Mouse (Mus musculus) cerebellum, postnatal 36 days (tissue): ENCODE data around the gene Tox2.
A peak's percentile ranks its signal among the peaks of the same experiment; 100 is the strongest.

Experiments used
- DNase-seq, 2 experiments: peaks; one replicate each; pipeline ENCODE4 v3.0.0; 2021 to 2022; ENCODE audit warnings: mixed read lengths in 2 of 2

Tox2 gene

DNA sequence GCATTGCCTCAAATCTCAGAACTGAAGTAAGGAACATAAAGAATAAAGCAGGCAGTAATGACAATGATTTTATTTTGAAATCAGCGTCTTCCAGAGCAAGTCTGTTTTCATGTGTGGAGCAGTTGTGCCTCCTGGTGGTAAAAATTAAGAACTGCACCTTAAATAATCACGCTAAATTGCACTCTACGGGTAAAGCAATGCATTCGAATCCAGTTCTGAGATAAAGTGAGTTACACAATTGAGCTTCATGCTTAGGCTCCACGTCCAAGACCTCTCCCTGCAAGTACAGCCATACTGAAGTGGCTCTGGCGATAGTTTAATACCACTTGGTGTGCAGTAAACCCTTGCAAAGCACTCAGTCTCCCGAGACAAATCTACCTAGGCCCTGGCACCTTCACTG, 127.8 kb downstream of the Tox2 start:
- peak in 1 of 2 experiments; percentile 45 for DNase-seq

DNA sequence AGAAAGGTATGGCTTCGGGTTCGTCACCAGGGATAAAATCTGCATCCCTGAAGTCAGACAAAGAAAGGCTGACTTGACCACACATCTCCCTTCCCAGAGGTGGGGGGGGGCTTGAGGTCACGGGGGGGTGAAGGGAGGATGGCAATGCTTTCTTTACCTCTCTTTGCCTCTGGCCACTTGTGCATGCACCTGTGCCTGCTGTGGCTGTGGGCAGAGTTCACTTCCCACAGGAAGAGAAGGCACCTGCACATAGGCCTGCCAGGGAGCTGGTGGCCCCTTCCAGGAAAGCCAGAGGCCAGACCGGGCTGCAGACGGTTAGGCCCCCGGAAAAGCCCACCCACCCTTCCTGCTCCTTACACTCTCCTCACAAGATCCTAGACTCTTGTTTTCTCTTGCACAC, 128.5 kb downstream of the Tox2 start:
- no peak for DNase-seq

DNA sequence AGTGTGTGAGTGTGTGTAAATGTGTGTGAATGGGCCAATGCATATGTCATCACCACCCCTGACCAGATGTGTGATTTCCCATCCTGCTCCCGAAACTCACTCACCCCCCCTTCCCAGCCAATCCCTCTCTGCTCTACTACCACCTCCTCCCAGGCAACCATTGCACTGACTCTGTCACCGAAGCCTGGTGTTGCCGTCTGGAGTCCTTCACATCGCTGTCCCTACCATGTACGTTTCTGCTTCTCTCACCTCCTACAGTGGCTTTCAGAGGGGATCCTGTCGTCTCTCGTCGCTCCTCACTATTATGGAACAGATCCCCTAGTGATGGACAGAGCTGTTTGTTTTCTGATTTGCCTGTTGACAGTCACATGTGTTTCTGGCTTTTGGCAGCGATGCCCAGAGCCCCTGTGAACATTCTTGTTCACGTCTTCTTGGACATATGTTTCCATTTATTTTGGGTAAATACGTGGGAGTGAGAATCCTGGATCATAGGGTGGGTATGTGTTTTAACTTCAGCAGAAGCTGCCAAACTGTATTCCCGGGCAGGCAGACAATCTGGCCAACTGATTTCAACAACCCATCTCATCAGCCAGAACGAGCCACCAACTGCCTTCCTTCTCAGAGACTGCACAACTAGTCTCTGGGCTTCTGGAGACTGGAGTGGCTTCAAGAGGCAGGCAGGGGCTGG, 129.6 kb downstream of the Tox2 start:
- DNase-seq = no peak

- DNase-seq = peak; percentile 62 to 66
Measured at GRCm38 (mm10) chr2:163340263-163340662, 137.3 kb downstream of the Tox2 start.

DNA sequence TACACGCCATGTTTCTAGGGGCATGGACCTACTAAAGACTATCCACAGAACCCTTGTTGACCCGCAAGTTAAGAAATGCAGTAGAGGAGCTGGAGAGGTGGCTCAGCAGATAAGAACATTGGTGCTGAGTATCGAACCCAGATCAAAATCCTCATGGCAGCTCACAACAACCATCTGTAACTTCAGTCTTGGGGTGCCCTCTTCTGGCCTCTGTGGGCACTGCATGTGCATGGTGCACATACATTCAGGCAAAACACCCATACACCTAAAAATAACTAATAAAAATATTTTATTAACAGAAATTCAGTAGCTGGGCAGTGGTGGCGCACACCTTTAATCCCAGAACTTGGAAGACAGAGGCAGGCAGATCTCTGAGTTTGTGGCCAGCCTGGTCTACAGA, 140.7 kb downstream of the Tox2 start:
- DNase-seq = peak; percentile 9 to 16

- no peak for DNase-seq
Measured at GRCm38 (mm10) chr2:163344976-163345660, 142.2 kb downstream of the Tox2 start.

GRCm38 (mm10) chr2:163346497-163346896, 143.6 kb downstream of the Tox2 start:
- no peak for DNase-seq

GRCm38 (mm10) chr2:163347517-163348184, 144.7 kb downstream of the Tox2 start:
- no peak for DNase-seq

GRCm38 (mm10) chr2:163348677-163349076, 145.8 kb downstream of the Tox2 start:
- no peak for DNase-seq

DNA sequence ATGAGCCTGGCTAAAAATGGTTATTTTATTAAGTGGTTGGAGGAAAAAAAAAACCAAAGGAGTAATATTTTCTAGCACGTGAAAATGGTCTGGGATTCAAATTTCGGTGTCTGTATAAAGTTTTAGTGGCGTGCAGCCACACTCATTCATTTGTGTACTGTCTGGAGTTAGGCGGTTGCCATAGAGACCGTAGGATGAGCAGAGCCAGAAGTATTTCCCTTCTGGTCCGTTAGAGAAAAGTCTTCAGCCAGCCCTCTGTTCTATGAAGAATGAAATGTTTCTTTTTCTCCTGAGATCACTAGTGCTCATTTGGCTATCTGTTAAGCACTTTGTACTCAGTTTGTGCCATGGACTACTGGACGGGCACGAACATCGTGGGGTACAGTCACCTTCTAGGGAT, 146.5 kb downstream of the Tox2 start:
- DNase-seq = no peak

GRCm38 (mm10) chr2:163350443-163350842, 147.5 kb downstream of the Tox2 start:
- no peak for DNase-seq

DNA sequence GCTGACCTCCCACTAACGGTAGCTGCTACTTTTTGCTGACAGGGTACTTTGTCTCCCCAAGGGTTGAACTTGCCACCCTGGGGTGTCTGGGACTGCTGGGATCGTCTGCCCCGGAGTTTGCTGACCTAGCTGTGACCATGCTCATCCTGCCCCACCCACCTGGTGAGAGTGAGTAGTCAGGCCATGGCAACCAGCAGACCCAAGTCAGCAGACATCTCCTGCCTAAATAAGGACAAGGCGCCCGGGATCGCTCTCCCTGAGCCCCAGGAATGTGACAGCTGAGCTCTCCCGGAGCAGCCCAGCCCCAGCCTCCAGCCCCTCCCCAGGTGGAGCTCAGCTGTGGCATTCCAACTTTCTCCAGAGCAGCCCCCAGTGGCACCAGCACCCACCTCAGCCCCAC, 150.8 kb downstream of the Tox2 start:
- DNase-seq = no peak

DNA sequence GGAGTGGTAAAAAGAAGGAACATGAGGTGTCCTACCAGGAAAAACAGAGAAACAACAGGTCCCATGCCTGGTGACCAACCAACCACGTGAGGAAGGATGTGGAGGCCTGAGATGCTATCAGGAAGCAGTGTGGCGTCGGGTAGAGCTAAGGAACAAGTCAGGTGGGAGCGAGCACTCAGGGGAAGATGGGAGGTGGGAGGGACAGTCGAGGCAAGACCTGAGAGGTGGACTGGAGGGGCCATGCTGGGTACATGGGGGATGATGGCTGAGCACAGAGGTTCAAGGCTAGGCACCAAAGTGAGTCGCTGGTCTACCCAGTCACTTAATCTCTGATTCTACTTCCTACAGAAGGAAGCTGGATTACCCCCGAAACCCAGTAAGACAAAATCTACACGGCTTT, 152.7 kb downstream of the Tox2 start:
- DNase-seq = no peak

- no peak for DNase-seq
Measured at GRCm38 (mm10) chr2:163356113-163356840, 153.4 kb downstream of the Tox2 start.

DNA sequence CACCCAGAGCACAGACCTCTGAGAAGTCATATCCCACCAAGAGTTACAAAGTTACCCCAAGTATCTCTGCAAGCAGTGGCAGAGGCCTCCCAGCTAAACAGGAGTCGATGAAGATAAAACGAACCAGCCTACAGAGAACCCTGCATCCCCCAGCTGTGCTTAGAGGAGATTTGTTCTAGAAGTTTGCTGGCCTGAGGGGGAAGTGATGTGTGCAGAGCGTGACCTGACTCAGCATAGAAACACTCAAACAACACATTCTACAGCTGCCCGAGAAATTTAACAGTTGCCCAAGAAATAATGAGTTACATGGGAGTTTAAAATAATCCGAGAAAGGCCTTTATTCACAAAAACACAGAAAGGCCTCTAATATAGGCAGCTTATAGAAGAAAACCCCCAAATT, 155.7 kb downstream of the Tox2 start:
- no peak for DNase-seq

DNA sequence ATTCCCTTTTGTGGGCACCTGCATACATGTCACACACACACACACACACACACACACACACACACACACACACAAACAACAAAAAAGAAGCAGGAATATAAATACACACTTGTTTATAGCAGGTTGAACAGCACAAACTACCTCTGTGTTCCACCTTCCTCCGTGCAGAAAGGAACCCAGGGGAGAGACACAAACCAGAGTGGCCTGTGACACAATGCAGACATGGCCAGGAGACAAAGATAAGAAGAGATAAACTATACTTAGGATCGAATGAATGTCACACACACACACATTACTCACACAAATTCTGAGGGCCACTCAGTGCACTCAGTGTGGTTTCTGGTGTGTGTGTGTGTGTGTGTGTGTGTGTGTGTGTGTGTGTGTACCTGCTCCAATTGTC, 156.3 kb downstream of the Tox2 start:
- DNase-seq = no peak

GRCm38 (mm10) chr2:163360858-163361623, 158.1 kb downstream of the Tox2 start:
- DNase-seq = no peak

DNA sequence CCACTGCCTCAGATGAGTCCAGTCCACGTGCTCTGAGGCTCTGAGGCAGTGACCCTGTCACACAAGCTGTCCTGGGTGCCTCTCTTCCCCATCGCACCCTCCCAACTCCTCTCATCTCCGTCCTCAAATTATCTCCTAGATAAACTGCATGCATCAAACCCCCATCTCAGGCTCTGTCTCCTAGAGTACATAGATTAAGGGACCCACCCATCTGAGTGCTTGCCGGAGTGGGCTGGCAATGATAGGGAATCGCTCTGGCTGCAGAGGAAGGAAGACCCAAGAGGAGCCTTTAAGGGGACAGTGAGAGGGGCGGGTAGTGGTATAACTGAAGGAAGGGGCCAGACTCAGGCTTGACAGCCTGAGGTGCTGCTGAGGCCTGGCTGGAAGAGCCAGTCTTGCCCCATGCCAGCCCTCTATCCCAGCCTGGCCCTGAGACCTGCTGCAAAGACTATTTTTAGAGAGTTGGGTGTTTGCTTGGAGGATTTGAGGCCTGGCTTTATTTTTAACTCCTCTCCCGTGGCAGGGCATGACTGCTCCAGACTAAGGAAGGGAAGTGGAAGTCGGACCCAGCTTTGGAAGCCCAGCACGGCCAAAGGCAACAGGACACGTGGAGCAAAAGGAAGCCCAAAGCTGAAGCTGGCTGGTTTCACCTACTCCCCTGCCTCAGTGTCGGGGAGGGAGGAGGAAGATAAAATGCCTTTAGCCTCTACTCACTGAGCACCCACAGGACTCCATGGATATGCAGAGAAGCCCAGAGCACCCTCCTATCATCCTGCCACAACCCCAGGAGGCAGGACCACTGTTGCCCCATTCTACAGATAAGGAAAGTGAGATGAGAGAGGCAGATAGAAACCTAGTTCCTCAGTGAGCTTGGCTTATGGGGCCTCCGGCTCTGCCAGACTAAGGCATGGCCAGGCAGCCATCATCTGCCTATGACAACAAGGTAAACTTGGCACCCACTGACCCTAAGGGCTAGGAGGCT, 160.3 kb downstream of the Tox2 start:
- DNase-seq = no peak

- no peak for DNase-seq
Measured at GRCm38 (mm10) chr2:163364785-163365541, 162.0 kb downstream of the Tox2 start.

DNA sequence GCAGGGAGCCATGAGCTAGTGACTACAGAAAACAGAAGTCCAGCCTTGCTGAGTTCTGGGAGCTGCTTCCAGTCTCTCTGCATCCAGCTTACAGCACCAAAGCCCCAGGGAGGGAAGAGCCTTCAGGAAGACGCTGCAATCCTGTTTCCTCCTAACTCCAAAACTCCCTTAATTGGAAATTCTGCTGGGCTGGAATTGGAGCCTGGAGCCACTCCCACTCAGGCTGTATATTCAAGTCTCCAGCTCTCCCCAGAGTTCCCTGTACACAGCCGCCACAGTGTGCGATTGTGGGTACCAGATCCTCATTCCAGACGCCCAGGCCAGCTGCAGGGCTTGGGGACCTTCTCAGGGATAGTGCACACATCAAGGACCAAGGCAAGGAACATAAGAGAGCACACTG, 167.2 kb downstream of the Tox2 start:
- no peak for DNase-seq

DNA sequence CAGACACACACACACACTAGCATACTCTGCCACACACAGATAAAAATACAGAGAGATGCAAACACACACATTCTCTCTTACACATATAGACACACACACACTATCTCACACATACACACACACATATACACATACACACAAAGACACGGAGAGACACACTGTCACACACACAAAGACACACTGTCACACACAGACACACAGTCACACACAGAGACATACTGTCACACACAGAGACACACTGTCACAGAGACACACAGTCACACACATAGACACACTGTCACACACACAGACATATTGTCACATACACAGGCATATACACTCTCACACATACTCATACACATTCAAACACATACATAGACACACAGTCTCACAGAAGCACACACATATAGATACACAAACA, 169.7 kb downstream of the Tox2 start:
- DNase-seq = no peak
